Mouse (Mus musculus) mouse embryonic stem cell (cell line): ENCODE measurements around the gene Elmo3.

ENCODE experiments used
- in situ Hi-C, 2 experiments: fragments of 300-500 bp; cut with MboI; formaldehyde crosslinking; loops; 1 replicate in 1 of 2; 3 replicates in 1 of 2; pipeline ENCODE4 v1.14.3; 2019 to 2020; ENCODE audit warnings: low sequenced_read_pairs in 2 of 2, low pct_unique_long_range_greater_than_20kb in 1 of 2, mixed read lengths in 1 of 2; ENCODE audit not compliant: unreplicated experiment in 1 of 2

Elmo3 gene

DNA sequence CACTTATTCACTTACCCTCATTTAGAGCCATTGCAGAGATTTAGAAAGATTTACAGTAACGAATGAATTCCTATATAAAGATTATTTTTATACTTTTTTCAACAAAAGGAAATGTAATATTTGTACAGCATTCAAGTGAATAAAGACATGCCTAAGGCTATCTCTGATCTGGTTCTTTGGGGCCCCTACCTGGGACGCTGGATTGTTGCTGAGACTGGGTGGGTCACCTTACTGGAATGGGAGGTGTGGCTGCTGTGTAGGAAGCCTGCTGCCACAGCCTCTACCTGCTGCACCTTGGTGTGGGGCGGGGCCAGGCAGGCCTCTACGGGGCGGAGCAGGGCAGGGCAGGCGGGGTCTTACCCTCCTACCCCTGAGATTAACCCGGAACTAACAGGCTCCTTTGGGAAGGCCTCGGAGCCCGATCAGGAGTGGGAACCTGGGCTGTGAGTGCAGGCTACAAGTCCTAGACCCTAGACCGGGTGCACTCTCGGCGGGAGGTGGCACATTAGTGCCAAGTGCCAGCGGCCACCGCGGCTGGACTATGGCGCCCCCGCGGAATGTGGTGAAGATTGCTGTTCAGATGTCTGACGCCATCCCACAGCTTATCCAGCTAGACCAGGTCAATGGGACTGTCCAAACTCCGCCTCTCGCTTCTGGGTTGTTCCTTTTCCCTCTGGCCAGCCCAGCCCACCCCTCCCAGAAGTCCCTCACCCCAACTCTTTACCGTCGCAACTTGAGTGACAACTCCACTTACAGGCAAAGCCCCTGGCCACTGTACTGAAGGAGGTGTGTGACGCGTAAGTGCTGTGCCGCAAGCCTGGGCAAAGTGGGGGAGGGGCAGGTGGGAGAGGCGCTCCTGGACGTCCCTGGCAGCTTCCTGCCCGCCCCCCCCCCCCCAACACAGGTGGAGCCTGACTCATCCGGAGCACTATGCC, at the start of gene Elmo3:
TSS of gene Elmo3 (plus strand) at position 391 of the 935 bp plus-strand sequence.
- in situ Hi-C loops, result no loop called here

DNA sequence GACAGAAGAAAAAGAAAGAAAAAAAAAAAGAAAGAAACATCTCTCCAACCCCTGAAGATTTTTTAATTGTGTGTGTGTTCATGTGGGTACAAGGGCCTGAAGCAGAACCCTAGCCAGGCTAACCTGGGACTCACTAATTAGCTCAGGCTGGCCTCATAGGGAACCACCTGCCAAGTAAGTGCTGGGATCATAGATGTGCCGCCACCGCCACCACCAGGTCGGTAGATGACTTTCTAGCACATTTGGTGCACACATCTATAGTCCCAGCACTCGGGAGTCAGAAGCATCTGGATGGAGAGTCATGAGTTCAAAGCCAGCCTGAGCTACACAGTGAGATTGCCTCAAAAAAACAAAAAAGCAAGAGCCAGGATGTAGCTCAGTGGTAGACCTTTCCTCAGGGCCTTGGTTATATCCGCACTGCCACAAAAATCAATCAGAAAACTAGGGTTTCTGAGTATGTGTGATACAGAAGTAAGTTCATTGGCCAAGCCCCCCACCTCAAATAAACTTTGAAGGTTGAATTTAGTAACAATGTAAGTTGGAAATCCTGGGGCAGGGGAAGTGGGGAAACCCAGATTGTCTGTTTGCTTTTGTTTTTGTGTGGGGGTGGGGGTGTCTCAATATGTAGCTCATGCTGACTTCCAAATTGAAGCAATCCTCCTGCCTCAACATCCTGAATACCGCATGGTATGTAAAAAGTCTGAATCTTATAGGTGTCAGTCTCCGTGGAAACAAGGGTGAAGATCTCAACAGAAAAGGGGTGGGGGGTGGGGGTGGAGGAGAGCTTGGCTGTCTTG, 47.9 kb upstream of the Elmo3 start:
- in situ Hi-C loops, result no loop called here

DNA sequence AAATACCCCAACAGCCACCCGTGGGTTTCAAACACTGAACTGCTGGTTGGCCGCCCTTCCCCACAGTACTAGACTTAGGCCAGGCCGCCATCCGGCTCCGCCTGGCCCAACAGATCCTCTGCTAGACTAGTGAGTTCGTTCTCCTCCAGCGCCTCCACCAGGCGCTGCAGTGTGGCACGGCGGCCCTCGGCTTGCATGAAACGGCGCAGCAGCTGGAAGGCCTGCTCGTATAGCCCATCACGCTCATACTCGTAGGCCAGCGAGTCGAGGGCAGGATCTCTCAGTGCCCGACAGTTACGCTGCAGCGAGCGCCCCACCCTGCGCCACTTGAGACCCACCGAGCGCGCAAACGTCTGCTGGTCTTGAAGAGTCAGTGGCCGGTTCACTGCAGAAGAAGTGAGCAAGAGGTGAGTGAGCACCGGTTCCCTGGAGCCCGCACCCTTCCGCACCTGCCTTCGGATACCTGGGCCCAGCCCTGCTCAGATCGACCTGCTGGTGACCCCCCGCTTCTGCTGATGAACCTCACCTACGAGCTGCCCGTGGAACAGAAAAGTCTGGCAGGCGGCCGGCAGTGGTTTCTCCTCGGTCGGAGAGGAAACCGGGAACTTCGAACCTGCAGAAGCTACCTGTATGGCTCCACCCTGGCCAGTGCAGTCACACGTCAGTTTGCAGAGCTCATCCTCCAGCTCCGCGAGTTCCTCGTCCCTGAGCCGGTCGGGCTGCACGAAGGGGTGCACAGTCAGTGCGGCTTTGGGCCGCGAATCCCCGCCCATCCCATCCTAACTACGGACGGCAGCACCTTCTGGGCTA, 46.3 kb upstream of the Elmo3 start:
- in situ Hi-C loops, result no loop called here

DNA sequence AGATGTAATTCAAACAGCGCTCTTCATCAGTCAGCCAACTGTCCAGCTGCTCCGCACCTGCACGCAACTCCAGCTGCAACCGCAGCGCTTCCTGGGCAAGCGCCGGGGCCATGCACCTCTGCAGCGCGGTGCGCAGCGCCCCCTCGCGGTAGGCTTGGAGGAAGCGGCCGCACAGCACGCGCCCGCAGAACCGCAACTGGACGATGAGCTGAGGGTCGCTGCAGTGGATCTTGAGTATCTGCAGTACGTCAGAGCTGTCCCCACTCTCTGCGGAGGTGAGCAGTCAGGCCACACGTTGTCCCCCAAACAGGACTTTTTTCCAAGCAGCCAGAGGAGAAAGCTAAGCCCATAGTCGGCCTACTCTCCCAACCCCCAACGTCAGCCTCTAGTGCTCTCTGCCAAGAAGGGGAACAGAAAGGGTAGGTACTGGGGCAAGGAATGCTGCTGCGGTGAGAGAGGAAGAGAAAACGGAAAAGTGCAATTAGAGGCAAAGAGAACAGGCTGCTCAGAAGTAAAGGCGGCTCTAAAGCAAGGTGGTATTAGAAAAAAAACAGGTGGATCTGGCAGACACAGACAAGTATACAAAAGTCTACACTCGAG, 45.6 kb upstream of the Elmo3 start:
- in situ Hi-C loops, result no loop called here

DNA sequence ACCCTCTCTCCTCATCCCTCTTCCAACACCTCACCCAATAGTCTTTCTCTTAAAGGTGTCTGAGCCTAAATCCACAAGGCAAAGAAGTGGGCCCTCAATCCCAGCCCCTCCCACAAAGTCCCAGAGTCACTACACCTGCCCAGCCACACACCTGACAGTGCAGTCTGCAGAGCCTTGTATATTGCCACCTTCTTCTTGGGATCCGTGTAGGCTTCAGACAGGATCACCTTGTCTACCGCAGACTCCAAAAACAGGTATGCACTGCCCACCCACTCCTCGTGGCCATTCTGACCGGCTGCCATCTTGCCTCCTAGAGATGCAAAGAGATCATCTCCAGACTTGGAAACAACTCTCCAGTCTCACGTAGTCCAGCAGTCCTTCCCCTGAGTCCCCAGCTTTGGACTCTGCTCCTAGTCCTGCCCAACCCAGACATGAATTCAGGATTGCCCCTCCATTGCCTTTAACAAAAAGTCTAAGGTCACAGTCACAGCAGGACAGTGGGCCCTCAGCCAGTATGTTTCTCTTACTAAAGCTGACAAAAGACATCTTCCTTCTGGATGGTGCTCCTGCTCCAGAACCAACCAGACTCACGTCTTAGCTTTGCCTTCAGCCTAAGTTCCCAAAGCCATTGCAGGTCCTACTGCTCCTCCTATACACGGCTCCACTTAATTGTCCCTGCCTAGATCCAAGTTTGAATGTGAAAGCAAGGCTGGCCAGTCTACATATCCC, 44.9 kb upstream of the Elmo3 start:
- in situ Hi-C loops, result no loop called here

DNA sequence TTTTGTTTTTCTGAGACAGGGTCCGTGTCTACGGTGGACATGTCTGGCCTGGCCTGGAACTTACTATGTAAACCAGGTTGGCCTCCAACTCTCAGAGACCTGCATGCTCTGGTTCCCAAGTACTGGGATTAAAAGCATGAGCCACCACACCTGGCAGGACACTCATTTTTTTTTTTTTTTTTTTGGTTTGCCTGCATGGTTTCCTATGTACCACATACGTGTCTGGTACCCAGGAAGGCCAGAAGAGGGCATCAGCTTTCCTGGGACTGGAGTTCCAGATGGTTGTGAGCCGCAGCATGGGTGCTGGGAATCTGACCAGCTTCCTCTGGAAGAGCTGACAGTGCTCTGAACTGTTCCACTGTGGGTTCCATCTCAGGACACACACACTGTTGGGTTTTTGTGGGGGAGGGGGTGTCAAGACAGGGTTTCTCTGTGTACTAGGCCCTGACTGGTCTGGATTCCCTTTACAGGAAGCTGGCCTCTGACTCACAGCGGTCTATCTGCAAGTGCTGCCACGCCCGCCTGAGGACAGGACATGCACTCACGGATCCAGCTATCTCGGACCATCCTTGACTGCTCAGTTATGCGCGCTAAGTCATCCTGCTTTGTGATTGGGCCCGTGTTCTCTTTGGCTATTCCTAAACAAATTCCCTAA, 43.9 kb upstream of the Elmo3 start:
- in situ Hi-C loops, result no loop called here

DNA sequence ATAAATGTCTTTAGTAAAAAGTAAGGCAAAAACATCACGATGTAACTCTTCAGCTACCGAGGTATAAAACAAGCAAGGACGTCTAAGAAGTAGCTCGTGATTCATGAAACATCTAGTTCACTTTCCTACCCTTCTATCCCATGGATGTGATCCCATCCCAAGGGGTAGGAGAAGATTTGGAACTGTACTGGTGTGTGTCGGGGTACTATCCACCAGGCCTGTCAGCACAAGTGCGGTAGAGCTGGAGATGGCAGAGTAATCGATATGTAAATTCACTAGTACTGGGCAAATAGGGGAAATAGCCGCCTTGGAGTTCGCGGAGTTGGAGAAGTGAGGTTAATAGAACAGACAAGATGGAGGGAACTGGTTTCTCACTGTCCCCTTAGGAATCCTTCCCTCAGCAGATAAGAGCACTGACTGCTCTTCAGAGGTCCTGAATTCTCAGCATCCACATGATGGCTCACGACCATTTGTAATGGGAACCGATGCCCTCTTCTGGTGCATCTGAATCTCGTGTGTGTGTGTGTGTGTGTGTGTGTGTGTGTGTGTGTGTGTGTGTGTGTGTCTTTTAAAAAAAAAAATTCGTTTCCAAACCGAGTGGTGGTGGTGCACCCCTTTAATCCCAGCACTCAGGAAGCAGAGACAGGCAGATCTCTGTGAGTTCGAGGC, 42.0 kb upstream of the Elmo3 start:
- in situ Hi-C loops, result no loop called here

DNA sequence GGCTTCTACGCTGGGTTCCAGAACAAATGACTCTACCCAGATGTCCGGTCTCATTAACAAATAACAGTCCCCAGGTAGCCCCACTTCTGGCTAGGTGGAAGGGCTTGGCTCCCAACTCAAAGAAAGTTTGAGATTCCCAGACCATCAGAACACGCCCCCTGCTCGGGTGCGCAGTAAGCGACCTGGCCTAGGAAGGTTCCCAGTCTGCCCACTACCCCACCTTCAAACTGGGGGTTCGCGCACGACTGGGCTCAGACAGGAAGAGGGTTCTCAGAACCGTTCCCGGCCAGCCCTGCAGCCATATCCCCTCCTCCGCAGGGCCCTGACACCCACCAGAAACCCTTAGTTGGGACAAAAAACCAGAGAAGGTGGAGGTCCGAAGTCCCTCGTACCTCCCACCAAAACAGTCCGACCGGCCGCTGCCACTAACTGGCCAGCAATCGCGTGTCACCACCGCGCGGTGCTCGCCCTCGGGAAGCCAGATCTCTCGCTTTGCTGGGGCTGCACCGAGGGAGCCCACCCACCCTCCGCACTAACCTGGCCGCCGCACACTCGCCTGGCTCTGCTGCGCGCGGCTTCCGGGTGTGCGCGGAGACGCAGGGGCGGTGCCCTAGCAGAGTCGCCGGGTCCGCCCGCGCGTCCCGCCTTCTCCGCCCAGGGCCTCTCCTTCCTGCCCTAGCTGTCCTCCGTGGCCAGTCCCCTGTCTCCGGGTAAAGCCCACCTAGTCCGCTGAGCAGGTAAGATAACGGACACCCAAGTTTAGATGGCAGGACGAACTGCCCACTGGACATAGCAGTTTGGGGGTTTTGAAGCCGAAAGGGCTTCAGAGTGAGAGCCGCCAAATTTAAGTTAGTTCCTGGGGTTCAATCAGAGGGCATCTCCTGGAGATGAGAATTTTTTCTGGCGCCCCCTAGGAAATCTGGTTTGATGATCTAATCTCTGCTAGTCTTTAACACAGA, 41.1 kb upstream of the Elmo3 start, which contains the start of the genes Tradd and Fbxl8:
TSS of gene Tradd (minus strand) at position 586 of the 959 bp plus-strand sequence.
TSS of gene Fbxl8 (plus strand) at position 625 of the 959 bp plus-strand sequence.
- in situ Hi-C loops, result no loop called here

DNA sequence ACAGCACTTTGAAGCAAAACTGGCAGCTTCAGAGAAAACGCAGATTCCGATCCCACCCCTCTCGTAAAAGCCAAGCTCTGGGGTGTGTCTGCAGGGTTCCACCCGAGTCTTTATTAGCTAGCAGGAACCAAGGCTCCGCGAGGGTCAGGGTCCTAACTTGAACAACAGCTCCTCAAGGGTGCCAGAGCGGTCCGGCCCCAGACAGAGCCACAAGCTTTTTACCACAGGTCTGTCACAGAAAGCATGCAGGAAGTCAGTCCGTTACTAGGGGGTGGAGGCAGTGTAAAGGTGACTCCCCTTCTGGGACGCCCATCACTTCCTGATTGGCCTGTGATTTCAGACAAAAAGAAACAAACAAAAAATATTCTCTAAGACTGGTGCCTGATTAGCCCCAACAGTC, 40.3 kb upstream of the Elmo3 start:
- in situ Hi-C loops, result no loop called here

DNA sequence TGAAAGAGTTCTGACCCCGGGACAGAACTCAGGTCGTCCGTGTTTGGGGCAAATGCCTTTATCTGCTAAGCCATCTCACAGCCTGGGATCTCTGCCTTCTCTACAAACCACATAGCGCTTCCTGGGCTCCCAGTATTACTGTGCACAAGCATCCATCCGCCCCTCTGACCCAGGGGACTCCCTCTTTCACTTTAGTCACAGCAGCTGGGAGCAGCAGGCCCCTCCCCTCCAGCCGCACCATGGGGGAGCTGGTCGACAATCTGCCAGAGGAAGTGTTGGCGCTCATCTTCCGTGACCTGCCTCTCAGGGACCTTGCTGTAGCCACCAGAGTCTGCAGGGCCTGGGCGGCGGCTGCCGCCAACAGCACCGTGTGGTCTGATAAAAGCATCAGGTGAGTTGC, 38.6 kb upstream of the Elmo3 start:
- in situ Hi-C loops, result no loop called here

DNA sequence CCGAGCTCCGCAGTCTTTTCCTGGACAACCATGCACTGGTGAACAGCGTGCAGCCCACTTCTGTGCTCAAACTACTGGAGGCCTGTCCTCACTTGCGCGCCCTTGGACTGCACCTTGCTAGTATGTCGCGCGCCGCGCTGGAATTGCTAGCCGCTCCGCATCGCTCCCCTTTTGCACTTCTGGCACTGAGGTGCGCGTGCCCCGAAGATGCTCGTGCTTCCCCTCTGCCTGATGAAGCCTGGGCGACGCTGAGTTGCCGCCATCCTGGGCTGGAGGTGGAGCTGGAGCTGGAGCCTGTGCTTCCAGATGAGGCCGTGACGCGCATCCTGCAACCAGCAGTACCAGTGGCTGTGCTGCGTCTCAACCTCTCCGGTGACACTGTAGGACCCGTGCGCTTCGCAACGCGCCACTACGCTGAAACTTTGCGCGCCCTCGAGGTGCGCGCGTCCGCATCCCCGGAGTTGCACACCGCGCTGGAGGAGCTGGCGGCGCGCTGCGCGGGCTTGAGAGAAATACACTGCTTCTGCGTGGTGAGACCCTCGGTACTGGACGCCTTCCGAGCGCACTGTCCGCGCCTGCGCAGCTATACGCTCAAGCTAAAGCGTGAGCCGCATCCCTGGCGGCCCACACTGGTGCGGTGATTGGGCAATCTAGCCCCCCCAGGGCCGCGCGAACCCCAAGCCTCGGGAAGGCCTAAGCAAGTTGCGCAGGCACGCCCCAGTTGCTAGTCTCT, 36.9 kb upstream of the Elmo3 start:
- in situ Hi-C loops, result no loop called here

DNA sequence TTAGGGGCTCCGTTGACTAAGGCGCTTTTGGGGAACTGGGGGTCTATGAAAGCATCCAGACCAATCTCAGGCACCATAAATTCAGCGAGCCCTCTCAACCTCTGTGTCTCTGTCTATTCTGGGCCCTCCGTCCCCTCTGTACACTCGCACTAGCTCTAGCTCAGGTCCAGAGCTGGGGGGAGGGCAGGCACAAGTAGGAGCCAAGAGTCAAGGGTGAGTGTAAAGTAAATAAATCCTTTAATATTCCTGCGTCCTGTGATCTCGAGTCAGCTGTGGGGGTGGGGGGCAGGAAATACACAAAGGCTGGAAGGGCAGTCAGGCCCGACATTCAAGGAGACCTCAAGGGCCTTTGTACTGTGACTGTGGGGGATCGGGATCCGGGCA, 36.3 kb upstream of the Elmo3 start:
- in situ Hi-C loops, result no loop called here

DNA sequence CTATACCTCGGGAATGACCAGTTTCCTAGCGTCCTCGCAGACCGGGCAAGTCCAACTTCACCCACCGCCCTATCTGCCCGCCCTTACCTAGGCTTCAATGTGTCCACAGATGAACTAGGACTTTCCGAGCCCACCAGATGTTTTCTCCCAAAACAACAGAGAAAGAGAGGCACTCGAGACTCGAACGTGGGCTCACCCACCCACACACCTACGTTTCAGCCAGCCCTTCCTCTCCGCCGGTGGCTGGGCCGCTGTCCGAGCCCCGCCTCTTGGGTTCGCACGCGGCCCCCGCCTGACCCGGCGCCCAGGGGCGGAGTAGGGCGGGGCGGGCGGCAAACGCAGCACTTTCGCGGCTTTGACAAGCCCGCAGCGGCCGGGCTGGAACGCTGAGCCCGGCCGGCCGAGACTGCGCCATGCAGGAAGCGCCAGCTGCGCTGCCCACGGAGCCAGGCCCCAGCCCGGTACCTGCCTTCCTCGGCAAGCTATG, 35.9 kb upstream of the Elmo3 start, which contains the start of gene Hsf4:
TSS of gene Hsf4 (plus strand) at position 341 of the 487 bp plus-strand sequence.
- in situ Hi-C loops, result no loop called here

DNA sequence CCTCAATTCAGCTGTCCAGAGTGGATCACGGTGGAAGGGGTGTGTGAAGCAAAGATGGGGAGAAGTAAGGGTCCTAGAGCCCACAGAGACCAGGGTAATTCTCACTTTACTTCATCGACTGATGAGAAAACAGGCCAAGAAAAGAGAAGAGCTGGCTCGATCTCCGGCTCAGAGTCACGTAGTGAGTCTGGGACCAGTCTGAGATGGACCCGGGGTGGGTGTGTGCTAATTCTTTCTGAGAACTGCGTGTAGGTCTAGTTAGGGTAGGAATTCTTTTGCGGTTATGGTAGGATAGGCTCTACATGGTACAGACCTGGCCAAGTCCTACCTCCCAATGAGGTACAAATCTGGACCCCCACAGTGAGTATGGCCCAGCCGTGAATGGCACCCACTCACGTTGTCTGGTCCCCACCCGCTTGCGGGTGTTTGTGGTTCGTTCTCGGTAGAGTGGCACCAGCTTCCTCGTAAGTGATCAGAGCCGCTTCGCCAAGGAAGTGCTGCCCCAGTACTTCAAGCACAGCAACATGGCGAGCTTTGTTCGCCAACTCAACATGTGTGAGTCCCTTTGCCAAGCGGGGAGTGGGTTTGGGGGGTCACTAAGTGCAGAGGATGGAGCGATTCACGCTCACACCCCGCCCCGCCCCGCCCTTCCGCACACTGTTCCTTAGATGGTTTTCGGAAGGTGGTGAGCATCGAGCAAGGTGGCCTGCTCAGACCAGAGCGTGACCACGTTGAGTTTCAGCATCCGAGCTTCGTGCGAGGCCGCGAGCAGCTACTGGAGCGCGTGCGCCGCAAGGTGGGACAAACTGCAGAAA, 35.1 kb upstream of the Elmo3 start:
- in situ Hi-C loops, result no loop called here
